Mouse (Mus musculus) forebrain, embryonic 11.5 days (tissue): Measurements from ENCODE around the gene Fam19a3. TPM values are rescaled to one million over a fixed set of nuclear protein-coding genes. Genes with fewer than 3 reads are reported as not detected.

Experiments used
- ATAC-seq: fragments of 200-750 bp; cut with Nextera tagmentation; replicated peaks from 2 replicates; pipeline ENCODE4 v1.8.0; 2017; ENCODE audit warnings: moderate TSS enrichment; ENCODE audit not compliant: low FRiP score
- DNase-seq: peaks from one replicate; pipeline ENCODE4 v3.0.0-alpha.2; 2017; ENCODE audit warnings: low spot score
- H3K27ac ChIP-seq: fragments of 300-500 bp; sonication (generic); 2 replicates; pipeline ENCODE4 v1.5.1; 2014; ENCODE audit warnings: low read depth, low read length
- H3K27me3 ChIP-seq: fragments of 300-500 bp; sonication (generic); 2 replicates; pipeline ENCODE4 v1.6.1; 2014; ENCODE audit warnings: mild to moderate bottlenecking, low read length, mixed read lengths; ENCODE audit not compliant: control insufficient read depth, insufficient read depth
- H3K36me3 ChIP-seq: fragments of 300-500 bp; sonication (generic); 2 replicates; pipeline ENCODE4 v1.6.1; 2014; ENCODE audit warnings: mild to moderate bottlenecking, low read length, moderate library complexity, mixed read lengths; ENCODE audit not compliant: control insufficient read depth, insufficient read depth
- H3K4me1 ChIP-seq: fragments of 300-500 bp; sonication (generic); replicated peaks from 2 replicates; pipeline ENCODE4 v1.6.1; 2014; ENCODE audit warnings: low read length, mixed read lengths; ENCODE audit not compliant: control insufficient read depth, insufficient read depth
- H3K4me2 ChIP-seq: fragments of 300-500 bp; sonication (generic); 2 replicates; pipeline ENCODE4 v1.6.1; 2014; ENCODE audit warnings: low read depth, mild to moderate bottlenecking, low read length, moderate library complexity, mixed read lengths; ENCODE audit not compliant: severe bottlenecking
- H3K4me3 ChIP-seq: fragments of 300-500 bp; sonication (generic); 2 replicates; pipeline ENCODE4 v1.5.1; 2014; ENCODE audit warnings: low read depth, low read length
- H3K9ac ChIP-seq: fragments of 300-500 bp; sonication (generic); 2 replicates; pipeline ENCODE4 v1.6.1; 2014; ENCODE audit warnings: low read length
- H3K9me3 ChIP-seq: fragments of 300-500 bp; sonication (generic); 2 replicates; pipeline ENCODE4 v1.6.1; 2016; ENCODE audit warnings: low read length, mixed read lengths; ENCODE audit not compliant: control insufficient read depth
- WGBS: fragments of 180-500 bp; shearing (Covaris S2); extraction: QIAGEN DNeasy Blood & Tissue Kit; methylation state at CpG from one replicate; pipeline ENCODE4 v1.1.7; 2014; 5-methylcytosine and 5-hydroxymethylcytosine counted together
- polyA plus RNA-seq: library from polyadenylated mRNA; unstranded; fragments of >200 nt; fragmentation: Nextera tagmentation; extraction: Ambion mirVana; gene quantifications from 2 replicates; pipeline ENCODE4 v1.2.1, GENCODE M21; 2014

Gene Fam19a3
- polyA plus RNA-seq, 1 experiment from 2014 or later, result 0.24 TPM

- Histone ChIP-seq H3K27ac (no peak overlapping the region), H3K4me2 (peak overlapping the region; percentile 88), H3K27me3 (no peaks in the 10 kb centered on the region), H3K9ac (peak overlapping the region; percentile 69), H3K36me3 (no peaks in the 10 kb centered on the region), H3K4me1 (peaks cover 22% of the 10 kb centered on the region), H3K4me3 (peak overlapping the region; percentile 55), H3K9me3 (no peaks in the 10 kb centered on the region)
- no peak for DNase-seq
- ATAC-seq, result no peak
- 35% methylated on average over 13 of the region's 13 CpGs for WGBS
Observed at GRCm38 (mm10) chr3:104789822-104790221, 8.2 kb upstream of the Fam19a3 start.

DNA sequence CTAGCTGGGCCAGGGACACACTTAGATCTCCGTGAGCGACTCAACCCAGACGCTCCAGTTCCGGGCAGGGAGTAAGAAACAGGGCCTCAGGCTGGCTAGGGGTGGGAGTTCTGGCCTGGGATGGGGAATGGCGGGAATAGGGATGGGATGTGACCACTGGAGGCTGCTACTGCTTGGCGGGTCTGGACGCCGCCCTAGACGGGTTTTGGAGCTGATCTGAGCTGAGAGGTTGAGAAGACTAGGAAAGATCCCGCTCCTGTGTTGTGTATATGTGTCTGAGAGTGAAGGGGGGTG is 7.6 kb upstream of the Fam19a3 start:
- no peak overlapping the region; the same call in 1 of the 2 replicates for H3K27ac ChIP-seq
- peak; percentile 40 for ATAC-seq

GRCm38 (mm10) chr3:104788561-104789311 is 7.1 kb upstream of the Fam19a3 start:
- H3K9me3 ChIP-seq, result no peaks in the 10 kb centered on the region
- peak overlapping the region; percentile 69 for H3K9ac ChIP-seq
- H3K27me3 ChIP-seq, result peaks cover 8% of the 10 kb centered on the region
- WGBS, result 1% methylated on average over 39 of the region's 52 CpGs
- H3K36me3 ChIP-seq, result no peaks in the 10 kb centered on the region
- H3K4me1 ChIP-seq, result peaks cover 17% of the 10 kb centered on the region
- H3K4me2 ChIP-seq, result peak overlapping the region; percentile 88
- no peak overlapping the region; the same call in 1 of the 2 replicates for H3K27ac ChIP-seq
- H3K4me3 ChIP-seq, result peak overlapping the region; percentile 55
- peak; percentile 89 for ATAC-seq
- DNase-seq, result peak; percentile 90

More for the DNA sequence above, 7.6 kb upstream of the Fam19a3 start:
- H3K4me3 ChIP-seq, result peak overlapping the region; percentile 55
- peak overlapping the region; percentile 69 for H3K9ac ChIP-seq
- DNase-seq, result peak; percentile 69
- H3K36me3 ChIP-seq, result no peaks in the 10 kb centered on the region
- peak overlapping the region; percentile 88 for H3K4me2 ChIP-seq
- H3K9me3 ChIP-seq, result no peaks in the 10 kb centered on the region
- H3K4me1 ChIP-seq, result peaks cover 22% of the 10 kb centered on the region
- peaks cover 3% of the 10 kb centered on the region; the same call in 1 of the 2 replicates for H3K27me3 ChIP-seq
- WGBS, result 3% methylated on average over 10 of the region's 10 CpGs

GRCm38 (mm10) chr3:104788075-104788474 is 6.4 kb upstream of the Fam19a3 start, which contains the start of gene Rhoc:
Gene Rhoc, plus strand, starts transcription at chr3:104788375.
- peak within 1 kb of the TSS; percentile 55 for H3K4me3 ChIP-seq
- H3K27me3 ChIP-seq, result peaks cover 14% of the 10 kb centered on the region
- H3K9me3 ChIP-seq, result no peaks in the 10 kb centered on the region
- peak within 1 kb of the TSS; percentile 69 for H3K9ac ChIP-seq
- DNase-seq (no peak), ATAC-seq (no peak)
- H3K36me3 ChIP-seq, result no peaks in the 10 kb centered on the region
- WGBS, result 34% methylated on average over 3 of the region's 3 CpGs
- peaks cover 17% of the 10 kb centered on the region for H3K4me1 ChIP-seq
- H3K27ac ChIP-seq, result no peak within 1 kb of the TSS; the same call in 1 of the 2 replicates
- peak within 1 kb of the TSS; percentile 88 for H3K4me2 ChIP-seq

GRCm38 (mm10) chr3:104785284-104785683 is 3.6 kb upstream of the Fam19a3 start:
- H3K9ac ChIP-seq, result no peak overlapping the region
- peaks cover 14% of the 10 kb centered on the region for H3K4me1 ChIP-seq
- H3K27me3 ChIP-seq, result peaks cover 42% of the 10 kb centered on the region
- H3K4me2 ChIP-seq, result no peak overlapping the region
- ATAC-seq (no peak), DNase-seq (no peak)
- no peak overlapping the region for H3K27ac ChIP-seq
- H3K36me3 ChIP-seq, result no peaks in the 10 kb centered on the region
- 90% methylated on average over 6 of the region's 6 CpGs for WGBS
- H3K9me3 ChIP-seq, result no peaks in the 10 kb centered on the region
- H3K4me3 ChIP-seq, result no peak overlapping the region

- Histone ChIP-seq H3K9ac (no peak overlapping the region), H3K4me1 (peaks cover 9% of the 10 kb centered on the region), H3K4me2 (no peak overlapping the region), H3K27me3 (peaks cover 48% of the 10 kb centered on the region), H3K9me3 (no peaks in the 10 kb centered on the region), H3K4me3 (no peak overlapping the region), H3K27ac (no peak overlapping the region), H3K36me3 (no peaks in the 10 kb centered on the region)
- DNase-seq, result no peak
- 38% methylated on average over 14 of the region's 14 CpGs for WGBS
- ATAC-seq, result no peak
Observed at GRCm38 (mm10) chr3:104783971-104784500, 2.4 kb upstream of the Fam19a3 start.

DNA sequence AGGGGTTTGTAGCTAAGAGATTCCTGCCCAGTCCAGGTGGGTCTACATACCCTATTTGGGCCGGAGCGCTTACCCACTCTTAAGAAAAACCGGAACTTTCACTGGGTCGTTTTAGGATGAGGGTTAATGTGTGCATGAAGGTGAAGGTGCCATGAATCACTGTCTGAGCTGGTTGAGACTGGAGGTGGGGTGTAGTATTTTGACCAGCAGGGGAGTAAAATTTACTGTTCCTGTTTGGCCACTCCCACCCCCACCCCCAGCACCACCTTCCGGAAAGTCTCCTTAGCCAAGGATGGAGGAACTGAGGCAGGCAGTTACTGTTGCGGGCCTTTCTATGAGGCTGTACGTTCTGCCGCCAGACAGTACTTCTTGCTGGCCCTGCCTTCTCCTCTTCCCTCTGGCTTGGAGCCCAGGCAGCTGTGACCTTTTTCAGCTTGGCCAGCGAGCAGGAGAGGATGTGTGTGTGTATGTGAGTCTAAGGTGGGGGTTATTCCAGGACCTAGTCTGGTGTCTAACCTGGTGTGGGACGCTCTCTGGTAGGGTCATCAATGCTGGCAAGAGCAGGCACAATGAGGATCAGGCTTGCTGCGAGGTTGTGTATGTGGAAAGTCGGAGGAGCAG is 531 bp upstream of the Fam19a3 start:
- no peak overlapping the region; the same call in 1 of the 2 replicates for H3K4me2 ChIP-seq
- peaks cover 9% of the 10 kb centered on the region for H3K4me1 ChIP-seq
- 13% methylated on average over 12 of the region's 12 CpGs for WGBS
- no peak overlapping the region for H3K9ac ChIP-seq
- peaks cover 54% of the 10 kb centered on the region for H3K27me3 ChIP-seq
- ATAC-seq (no peak), DNase-seq (no peak)
- H3K36me3 ChIP-seq, result no peaks in the 10 kb centered on the region
- no peak overlapping the region for H3K4me3 ChIP-seq
- H3K27ac ChIP-seq, result no peak overlapping the region
- no peaks in the 10 kb centered on the region for H3K9me3 ChIP-seq

GRCm38 (mm10) chr3:104780561-104781420 is 849 bp downstream of the Fam19a3 start, which contains the start of gene Ppm1j:
Gene Ppm1j, plus strand, starts transcription at chr3:104781056.
- H3K4me1 ChIP-seq, result peaks cover 9% of the 10 kb centered on the region
- H3K27me3 ChIP-seq, result peaks cover 66% of the 10 kb centered on the region
- H3K4me2 ChIP-seq, result peak within 1 kb of the TSS; percentile 85
- no peaks in the 10 kb centered on the region for H3K9me3 ChIP-seq
- DNase-seq (peak; percentile 82), ATAC-seq (peak; percentile 73)
- peak within 1 kb of the TSS; percentile 41; the same call in 1 of the 2 replicates for H3K9ac ChIP-seq
- under 1% methylated on average over 55 of the region's 56 CpGs for WGBS
- no peaks in the 10 kb centered on the region for H3K36me3 ChIP-seq
- peak within 1 kb of the TSS; percentile 44 for H3K4me3 ChIP-seq
- no peak within 1 kb of the TSS for H3K27ac ChIP-seq
